Mouse (Mus musculus) intestine, embryonic 16.5 days (tissue): ENCODE measurements around the gene Cacna1i. TPM values are rescaled to one million over a fixed set of nuclear protein-coding genes. Genes with fewer than 3 reads are reported as not detected.

ENCODE experiments used
- ATAC-seq: fragments of 200-750 bp; cut with Nextera tagmentation; 2 replicates; pipeline ENCODE4 v1.8.0; 2017; ENCODE audit warnings: moderate TSS enrichment, moderate library complexity
- H3K27ac ChIP-seq: fragments of 300-500 bp; sonication (generic); 2 replicates; pipeline ENCODE4 v1.5.1; 2014; ENCODE audit warnings: mild to moderate bottlenecking, low read length
- H3K27me3 ChIP-seq: fragments of 300-500 bp; sonication (generic); replicated peaks from 2 replicates; pipeline ENCODE4 v1.6.1; 2014; ENCODE audit warnings: low read length, control low read depth, mixed read lengths; ENCODE audit not compliant: control insufficient read depth, insufficient read depth
- H3K36me3 ChIP-seq: fragments of 300-500 bp; sonication (generic); 2 replicates; pipeline ENCODE4 v1.6.1; 2014; ENCODE audit warnings: low read length, control low read depth; ENCODE audit not compliant: control insufficient read depth, insufficient read depth
- H3K4me1 ChIP-seq: fragments of 300-500 bp; sonication (generic); 2 replicates; pipeline ENCODE4 v1.6.1; 2014; ENCODE audit warnings: low read length, control low read depth, mixed read lengths; ENCODE audit not compliant: control insufficient read depth, insufficient read depth
- H3K4me2 ChIP-seq: fragments of 300-500 bp; sonication (generic); 2 replicates; pipeline ENCODE4 v1.6.1; 2014; ENCODE audit warnings: low read depth, low read length, control low read depth
- H3K4me3 ChIP-seq: fragments of 300-500 bp; sonication (generic); 2 replicates; pipeline ENCODE4 v1.5.1; 2014; ENCODE audit warnings: mild to moderate bottlenecking, low read length
- H3K9ac ChIP-seq: fragments of 300-500 bp; sonication (generic); 2 replicates; pipeline ENCODE4 v1.6.1; 2014; ENCODE audit warnings: low read depth, low read length
- H3K9me3 ChIP-seq: fragments of 300-500 bp; sonication (generic); 2 replicates; pipeline ENCODE4 v1.6.1; 2016; ENCODE audit warnings: low read length, control low read depth; ENCODE audit not compliant: control insufficient read depth
- WGBS: fragments of 180-500 bp; shearing (Covaris S2); extraction: QIAGEN DNeasy Blood & Tissue Kit; methylation state at CpG from one replicate; pipeline ENCODE4 v1.1.7; 2014; 5-methylcytosine and 5-hydroxymethylcytosine counted together
- polyA plus RNA-seq: library from polyadenylated mRNA; unstranded; fragments of >200 nt; fragmentation: Nextera tagmentation; extraction: Ambion mirVana; gene quantifications from 2 replicates; pipeline ENCODE4 v1.2.1, GENCODE M21; 2015

Cacna1i gene
- polyA plus RNA-seq, 1 experiment from 2014 or later: not detected

GRCm38 (mm10) chr15:80256242-80256641 lies 30.8 kb upstream of the Cacna1i start:
- Histone ChIP-seq H3K9ac (peak overlapping the region; percentile 100), H3K27ac (peak overlapping the region; percentile 100), H3K27me3 (no peaks in the 10 kb centered on the region), H3K4me2 (peak overlapping the region; percentile 94), H3K4me3 (peak overlapping the region; percentile 100), H3K4me1 (peaks cover 54% of the 10 kb centered on the region), H3K36me3 (peaks cover 20% of the 10 kb centered on the region), H3K9me3 (no peaks in the 10 kb centered on the region)
- 6% methylated on average over 16 of the region's 16 CpGs for WGBS
- no peak for ATAC-seq

DNA sequence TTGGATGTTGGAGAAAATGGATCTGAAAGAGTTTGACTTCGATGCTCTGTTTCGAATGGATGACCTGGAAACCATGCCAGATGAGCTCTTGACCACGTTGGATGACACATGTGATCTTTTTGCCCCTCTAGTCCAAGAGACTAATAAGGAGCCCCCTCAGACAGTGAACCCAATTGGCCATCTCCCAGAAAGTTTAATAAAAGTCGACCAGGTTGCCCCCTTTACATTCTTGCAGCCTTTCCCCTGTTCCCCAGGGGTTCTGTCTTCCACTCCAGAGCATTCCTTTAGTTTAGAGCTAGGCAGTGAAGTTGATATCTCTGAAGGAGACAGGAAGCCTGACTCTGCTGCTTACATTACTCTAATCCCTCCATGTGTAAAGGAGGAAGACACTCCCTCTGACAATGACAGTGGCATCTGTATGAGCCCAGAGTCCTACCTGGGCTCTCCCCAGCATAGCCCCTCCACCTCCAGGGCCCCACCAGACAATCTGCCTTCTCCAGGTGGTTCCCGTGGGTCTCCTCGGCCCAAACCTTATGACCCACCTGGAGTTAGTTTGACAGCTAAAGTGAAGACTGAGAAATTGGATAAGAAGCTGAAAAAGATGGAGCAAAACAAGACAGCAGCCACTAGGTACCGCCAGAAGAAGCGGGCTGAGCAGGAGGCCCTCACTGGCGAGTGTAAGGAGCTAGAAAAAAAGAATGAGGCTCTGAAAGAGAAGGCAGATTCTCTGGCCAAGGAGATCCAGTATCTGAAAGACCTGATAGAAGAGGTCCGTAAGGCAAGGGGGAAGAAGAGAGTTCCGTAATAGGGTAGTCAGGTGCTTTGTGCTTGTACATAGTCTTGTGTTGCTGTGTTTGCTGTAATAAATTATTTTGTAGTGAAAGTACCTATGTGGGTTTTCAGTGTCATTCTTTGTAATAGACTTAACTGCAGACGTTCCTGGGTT lies 30.1 kb upstream of the Cacna1i start:
- WGBS: 53% methylated on average over 12 of the region's 12 CpGs
- H3K9me3 ChIP-seq: no peaks in the 10 kb centered on the region
- H3K27ac ChIP-seq: peak overlapping the region; percentile 100
- H3K9ac ChIP-seq: peak overlapping the region; percentile 100
- ATAC-seq: no peak
- peak overlapping the region; percentile 100 for H3K4me3 ChIP-seq
- no peaks in the 10 kb centered on the region for H3K27me3 ChIP-seq
- H3K4me2 ChIP-seq: peak overlapping the region; percentile 94
- H3K4me1 ChIP-seq: peaks cover 52% of the 10 kb centered on the region
- peaks cover 20% of the 10 kb centered on the region for H3K36me3 ChIP-seq

DNA sequence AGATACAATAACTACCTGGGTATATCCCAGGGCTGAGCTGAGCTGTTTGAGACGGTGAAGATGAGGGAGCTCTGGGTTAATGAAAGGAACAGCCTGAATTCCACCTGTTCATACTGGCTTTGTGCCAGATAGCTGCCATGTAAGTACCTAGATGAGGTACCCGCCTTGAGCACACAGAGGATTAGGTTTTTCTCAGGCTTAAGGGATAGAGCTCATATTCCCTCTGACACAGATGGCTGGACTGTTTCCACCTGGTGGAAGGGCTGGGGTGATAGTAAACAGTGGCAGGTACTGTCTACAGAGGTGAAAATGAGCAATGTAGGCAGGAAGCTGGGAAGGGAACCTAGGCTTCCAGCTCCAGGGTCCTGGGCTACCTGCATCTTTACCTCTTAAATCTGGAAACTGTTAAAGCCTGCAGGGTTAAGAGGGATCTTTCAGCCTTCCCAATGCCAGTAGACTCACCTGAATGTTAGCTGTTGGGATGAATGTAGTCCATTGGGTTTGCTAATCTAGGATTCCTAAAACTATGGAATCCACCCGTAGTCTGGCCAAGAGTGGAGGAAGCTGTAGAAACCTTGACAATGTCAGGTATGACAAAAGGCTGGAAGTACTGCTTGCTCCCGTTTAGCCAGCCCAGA lies 29.3 kb upstream of the Cacna1i start:
- peak overlapping the region; percentile 100 for H3K4me3 ChIP-seq
- 18% methylated on average over 4 of the region's 4 CpGs for WGBS
- peak overlapping the region; percentile 94 for H3K4me2 ChIP-seq
- no peaks in the 10 kb centered on the region for H3K9me3 ChIP-seq
- H3K27me3 ChIP-seq: no peaks in the 10 kb centered on the region
- peak overlapping the region; percentile 100 for H3K27ac ChIP-seq
- peaks cover 20% of the 10 kb centered on the region for H3K36me3 ChIP-seq
- H3K9ac ChIP-seq: peak overlapping the region; percentile 100
- H3K4me1 ChIP-seq: peaks cover 50% of the 10 kb centered on the region
- ATAC-seq: no peak

DNA sequence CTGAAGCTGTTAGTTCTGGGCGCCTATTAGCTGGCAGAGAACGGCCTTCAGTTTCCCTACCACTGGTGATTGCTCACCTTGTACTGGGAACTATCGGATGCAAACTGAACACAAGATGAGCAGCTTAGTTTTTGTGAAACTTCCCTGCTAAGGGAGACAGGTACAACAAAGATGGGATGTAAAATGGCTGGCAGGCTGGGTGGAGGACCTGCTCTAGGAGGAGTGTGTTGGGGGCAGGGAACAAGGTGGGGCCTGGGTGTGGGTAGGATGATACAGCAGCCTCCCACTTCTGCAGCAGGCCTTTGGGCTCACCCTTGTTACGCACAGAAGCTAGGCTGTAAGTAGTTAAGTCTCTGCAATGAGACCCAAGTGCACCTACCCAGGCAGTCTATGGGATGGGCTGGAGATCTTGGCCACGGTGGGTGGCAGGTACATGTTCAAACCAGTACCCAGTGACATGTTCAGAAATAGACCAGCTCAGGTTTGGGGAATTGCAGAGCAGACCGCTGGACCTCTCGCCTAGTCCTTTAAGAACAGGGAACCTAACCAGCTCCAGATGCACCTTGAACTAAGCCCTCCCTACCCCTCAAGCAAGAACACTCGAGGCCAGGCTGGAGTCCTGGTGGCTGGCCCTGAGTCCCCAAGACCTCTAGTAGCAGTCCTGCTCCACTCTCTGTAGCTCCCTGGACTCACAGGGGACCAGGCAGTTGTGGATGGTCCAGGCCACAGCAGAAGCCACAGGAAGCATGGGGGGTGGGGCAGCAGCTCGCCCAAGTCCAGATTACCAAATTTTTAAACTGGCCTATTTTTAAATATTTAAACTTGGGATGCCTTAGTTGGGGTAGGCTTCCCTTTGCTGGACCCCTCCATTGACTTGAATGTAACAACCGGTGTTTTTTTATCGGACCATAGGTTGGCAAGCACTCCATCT lies 28.5 kb upstream of the Cacna1i start:
- no peak for ATAC-seq
- WGBS: 56% methylated on average over 11 of the region's 11 CpGs
- no peaks in the 10 kb centered on the region for H3K27me3 ChIP-seq
- H3K36me3 ChIP-seq: peaks cover 20% of the 10 kb centered on the region
- peak overlapping the region; percentile 100; the same call in 1 of the 2 replicates for H3K9ac ChIP-seq
- H3K9me3 ChIP-seq: no peaks in the 10 kb centered on the region
- peak overlapping the region; percentile 100 for H3K27ac ChIP-seq
- peaks cover 50% of the 10 kb centered on the region for H3K4me1 ChIP-seq
- H3K4me3 ChIP-seq: 0 out of 2 replicates have a peak overlapping the region, but pooled peaks have one; percentile 100
- H3K4me2 ChIP-seq: peak overlapping the region; percentile 35; the same call in 1 of the 2 replicates

DNA sequence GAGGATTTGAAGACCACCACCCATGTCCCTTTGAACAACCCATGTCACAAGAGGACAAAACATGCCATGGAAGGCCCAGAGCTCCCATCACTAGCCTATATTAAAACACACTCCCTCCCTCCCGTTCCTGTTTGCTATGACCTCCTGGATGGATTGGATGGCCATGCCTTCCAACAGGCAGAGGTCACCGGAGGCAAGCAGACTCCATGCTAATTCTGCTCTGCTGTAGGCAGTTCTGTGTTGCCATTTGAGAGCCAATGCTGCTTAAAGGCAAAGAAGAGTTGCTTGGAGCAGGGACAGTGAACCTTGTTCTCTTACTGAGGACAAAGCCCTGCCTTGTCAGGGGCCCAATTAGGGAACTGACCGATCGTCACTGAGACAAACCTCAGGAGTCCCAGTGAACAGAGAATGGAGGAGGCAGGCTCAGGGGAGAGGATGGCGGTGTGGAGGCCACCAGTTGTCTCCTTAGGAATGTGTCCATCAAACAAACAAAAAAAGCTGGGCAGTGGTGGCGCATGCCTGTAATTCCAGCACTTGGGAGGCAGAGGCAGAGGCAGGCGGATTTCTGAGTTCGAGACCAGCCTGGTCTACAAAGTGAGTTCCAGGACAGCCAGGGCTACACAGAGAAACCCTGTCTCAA lies 27.5 kb upstream of the Cacna1i start:
- peak overlapping the region; percentile 100 for H3K27ac ChIP-seq
- no peak overlapping the region; the same call in 1 of the 2 replicates for H3K4me3 ChIP-seq
- H3K9ac ChIP-seq: no peak overlapping the region
- H3K4me2 ChIP-seq: no peak overlapping the region
- peaks cover 20% of the 10 kb centered on the region for H3K36me3 ChIP-seq
- H3K27me3 ChIP-seq: no peaks in the 10 kb centered on the region
- 68% methylated on average over 8 of the region's 8 CpGs for whole genome bisulfite sequencing
- H3K4me1 ChIP-seq: peaks cover 42% of the 10 kb centered on the region
- no peaks in the 10 kb centered on the region for H3K9me3 ChIP-seq
- no peak for ATAC-seq

DNA sequence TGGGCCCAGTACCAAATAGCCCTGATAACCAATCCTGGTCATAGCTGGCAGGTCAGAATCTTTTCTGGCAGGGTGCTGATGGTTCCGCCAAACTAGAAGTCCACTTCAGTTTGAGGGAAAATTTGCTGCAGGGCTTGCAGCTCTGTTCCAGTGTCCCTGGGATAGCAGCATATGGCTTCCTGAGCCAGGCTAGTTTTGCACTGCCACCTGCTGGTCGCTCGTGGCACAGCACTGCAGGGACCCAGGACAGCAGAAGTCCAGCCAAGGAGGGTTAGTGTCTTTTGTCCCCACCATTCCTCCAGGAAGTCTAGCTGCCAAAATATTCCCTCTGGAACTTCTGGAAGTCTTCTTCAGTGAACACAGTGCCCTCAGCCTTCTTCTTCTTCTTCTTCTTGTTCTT lies 26.4 kb upstream of the Cacna1i start:
- Histone ChIP-seq H3K9me3 (no peaks in the 10 kb centered on the region), H3K27ac (no peak overlapping the region; the same call in 1 of the 2 replicates), H3K36me3 (peaks cover 20% of the 10 kb centered on the region), H3K9ac (no peak overlapping the region), H3K4me2 (no peak overlapping the region), H3K4me1 (peaks cover 44% of the 10 kb centered on the region), H3K27me3 (no peaks in the 10 kb centered on the region), H3K4me3 (no peak overlapping the region)
- no peak for ATAC-seq
- WGBS: 15% methylated on average over 3 of the region's 3 CpGs

- H3K4me2 ChIP-seq: no peak overlapping the region
- no peaks in the 10 kb centered on the region for H3K27me3 ChIP-seq
- peaks cover 19% of the 10 kb centered on the region for H3K36me3 ChIP-seq
- no peak overlapping the region for H3K27ac ChIP-seq
- no peak for ATAC-seq
- H3K4me3 ChIP-seq: no peak overlapping the region
- H3K4me1 ChIP-seq: peaks cover 44% of the 10 kb centered on the region
- H3K9ac ChIP-seq: no peak overlapping the region
- WGBS: 63% methylated on average over 7 of the region's 7 CpGs
- no peaks in the 10 kb centered on the region for H3K9me3 ChIP-seq
Observed at GRCm38 (mm10) chr15:80261100-80261499, 25.9 kb upstream of the Cacna1i start.

DNA sequence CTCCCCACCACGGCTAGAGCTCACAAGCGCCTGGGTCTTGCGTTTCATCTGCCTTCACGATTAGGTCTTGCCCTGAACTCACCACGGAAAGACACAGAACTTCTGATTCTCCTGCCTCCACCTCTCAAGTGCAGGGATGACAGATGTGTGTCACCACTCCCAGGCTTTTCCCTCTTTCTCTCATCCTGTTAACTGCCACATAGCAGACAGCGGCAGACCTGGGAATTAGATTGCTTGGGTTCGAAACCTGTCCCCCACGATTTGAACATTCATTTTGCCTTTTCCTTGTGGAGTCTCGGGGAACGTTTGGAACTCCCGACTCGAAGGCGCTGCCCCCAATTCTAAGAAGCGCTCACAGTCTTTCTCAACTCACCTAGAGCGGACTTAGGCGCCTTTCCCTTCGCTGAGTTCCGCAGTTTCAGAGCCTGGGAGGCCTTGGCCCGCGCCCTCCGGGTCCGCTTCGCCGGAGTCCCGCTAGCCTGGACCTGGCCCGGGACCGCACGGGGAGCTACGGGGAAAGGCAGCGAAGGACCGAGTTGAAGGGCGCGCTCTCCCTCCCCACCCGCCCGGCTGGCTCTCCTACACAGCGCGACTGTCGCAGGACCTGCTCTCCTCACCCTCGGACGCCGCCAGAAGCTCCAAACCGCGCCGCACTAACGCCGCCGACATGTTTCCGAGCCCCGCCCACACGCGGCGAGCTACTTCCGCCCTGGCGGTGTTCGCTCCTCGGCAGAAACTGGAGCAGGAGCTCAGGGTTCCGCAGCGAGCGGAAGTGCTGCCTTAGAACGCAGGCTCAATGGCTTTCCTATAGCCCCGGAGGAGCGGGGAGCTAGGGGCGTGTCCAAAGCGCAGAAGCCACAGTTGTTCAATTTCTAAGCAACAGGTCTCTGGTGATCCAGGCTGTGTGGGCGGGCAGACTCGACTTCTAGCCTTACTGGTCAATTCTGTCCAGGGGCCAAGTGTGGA lies 23.1 kb upstream of the Cacna1i start, which contains the start of gene Rps19bp1:
Gene Rps19bp1 (minus strand): TSS at position 706 of the 966 bp plus-strand sequence.
- Histone ChIP-seq H3K27me3 (no peaks in the 10 kb centered on the region), H3K27ac (peak within 1 kb of the TSS; percentile 31; the same call in 1 of the 2 replicates), H3K4me3 (peak within 1 kb of the TSS; percentile 92), H3K4me2 (peak within 1 kb of the TSS; percentile 83), H3K4me1 (peaks cover 21% of the 10 kb centered on the region), H3K9ac (peak within 1 kb of the TSS; percentile 88), H3K36me3 (peaks cover 6% of the 10 kb centered on the region; the same call in 1 of the 2 replicates), H3K9me3 (no peaks in the 10 kb centered on the region)
- WGBS: 1% methylated on average over 59 of the region's 66 CpGs
- ATAC-seq: peak; percentile 92
